Mouse (Mus musculus) CD4-positive, CD25-positive, alpha-beta regulatory T cell, adult 2 months (primary cell): ENCODE measurements at regions not wholly inside any gene's neighbourhood (a gene's known extent, or its start where the extent isn't known, plus 50 kb on each side); places are given as distances from the start of the nearest gene placed in this dataset.

Source experiments
- DNase-seq: peaks from one replicate; pipeline ENCODE4 v3.0.0-alpha.2; 2012; ENCODE audit warnings: low read depth, low spot score

DNA sequence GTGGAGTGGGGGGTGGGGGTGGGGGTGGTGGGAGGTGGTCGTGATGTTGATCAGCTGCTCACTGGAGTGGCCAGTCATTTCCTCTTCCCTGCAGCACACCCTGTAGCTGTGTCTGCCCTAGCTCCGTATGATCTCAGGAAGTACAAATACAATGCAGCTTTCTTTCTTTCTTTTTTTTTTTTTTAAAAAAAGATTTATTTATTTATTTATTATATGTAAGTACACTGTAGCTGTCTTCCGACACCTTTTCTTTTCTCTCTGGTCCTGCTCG lies 87.2 kb upstream of the Tex13c2 start:
- peak; percentile 4 for DNase-seq

DNA sequence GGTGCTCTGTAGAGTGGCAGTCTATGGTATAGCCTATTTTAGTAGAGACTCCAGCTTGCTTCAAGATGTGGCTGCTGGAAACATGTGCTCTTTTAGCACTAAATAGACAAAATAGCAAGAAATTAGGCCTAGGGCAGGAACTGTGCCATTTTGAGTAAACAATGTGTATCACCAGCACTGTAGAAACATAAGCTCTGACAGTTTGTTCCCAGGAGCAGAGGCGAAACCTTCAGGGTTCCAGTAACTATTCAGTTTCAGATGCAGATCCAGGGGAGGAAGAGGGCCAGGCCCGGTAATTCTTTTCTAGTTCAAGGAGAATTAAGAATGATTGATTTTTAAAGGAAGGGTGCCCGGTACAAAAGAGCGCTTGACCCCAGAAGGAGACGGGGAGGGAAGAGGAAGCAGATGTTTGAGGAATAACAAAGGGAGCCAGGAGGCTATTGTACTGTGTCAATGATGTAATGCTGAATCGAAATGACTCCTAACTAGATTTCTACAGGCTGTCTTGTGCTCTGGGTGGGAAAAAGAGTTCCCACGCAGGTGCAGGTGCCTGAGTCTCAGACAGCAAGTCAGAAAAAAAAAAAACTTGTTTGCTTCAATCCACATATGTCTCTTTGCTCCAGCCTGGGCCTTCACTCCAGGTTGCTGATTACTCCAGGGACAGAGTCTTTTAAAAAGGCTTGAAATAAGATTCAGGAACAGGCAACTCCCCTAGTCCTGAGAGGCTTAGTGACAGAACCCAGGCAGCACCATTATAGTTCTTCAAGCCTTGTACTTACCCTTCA lies 57.4 kb upstream of the Tex13c2 start:
- no peak for DNase-seq
